Mouse (Mus musculus): ENCODE measurements at regions not wholly inside any gene's neighbourhood (a gene's known extent, or its start where the extent isn't known, plus 50 kb on each side); places are given as distances from the start of the nearest gene placed in this dataset.

- DNase-seq, result no peak
Observed at GRCm38 (mm10) chr9:61551361-61551760, 179.2 kb downstream of the Tle3 start.

DNA sequence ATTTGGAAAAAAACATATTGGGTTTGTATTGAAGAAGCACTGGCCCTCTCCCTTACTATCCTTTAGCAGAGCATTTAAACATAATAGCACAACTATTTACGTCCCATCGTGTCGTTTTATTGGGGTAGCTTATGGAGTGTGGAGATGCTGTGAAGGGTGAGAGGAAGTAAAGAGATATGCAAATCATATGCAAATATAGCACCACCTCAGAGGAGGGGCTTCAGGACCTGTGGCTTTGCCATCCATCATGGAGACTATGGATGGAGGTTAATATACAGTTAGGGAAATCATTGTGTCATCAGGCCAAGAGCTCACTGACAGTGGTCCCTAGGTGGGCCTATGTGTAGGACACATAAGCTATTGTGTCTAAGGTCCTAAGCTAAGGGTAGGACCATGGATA is 178.2 kb downstream of the Tle3 start:
- DNase-seq, result no peak

DNA sequence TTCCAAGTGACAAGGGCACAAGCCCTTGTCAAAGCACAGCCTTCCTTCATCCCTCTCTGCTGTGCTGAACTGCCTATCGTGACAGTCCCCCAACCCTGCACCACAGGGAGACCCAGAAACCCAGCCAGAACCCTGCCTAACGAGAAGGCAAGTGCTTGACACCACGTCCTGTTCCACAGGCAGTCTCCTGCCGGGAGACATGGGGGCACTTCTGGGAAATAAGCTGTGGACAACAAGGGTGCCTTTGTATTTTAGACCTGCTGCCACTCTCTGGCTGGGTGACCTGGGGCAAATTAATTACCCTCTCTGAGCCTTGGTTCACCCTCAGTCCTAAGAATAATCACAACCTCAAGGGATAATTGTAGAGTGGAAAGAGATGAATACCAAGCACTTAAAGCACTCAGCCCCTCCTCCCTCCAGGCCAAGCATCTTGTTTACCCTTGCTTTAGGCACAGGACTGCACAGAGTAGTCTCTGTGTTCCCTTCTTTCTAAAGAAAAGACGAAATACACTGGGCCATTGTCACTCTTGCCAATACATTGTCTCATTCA is 177.6 kb downstream of the Tle3 start:
- DNase-seq, result no peak

DNA sequence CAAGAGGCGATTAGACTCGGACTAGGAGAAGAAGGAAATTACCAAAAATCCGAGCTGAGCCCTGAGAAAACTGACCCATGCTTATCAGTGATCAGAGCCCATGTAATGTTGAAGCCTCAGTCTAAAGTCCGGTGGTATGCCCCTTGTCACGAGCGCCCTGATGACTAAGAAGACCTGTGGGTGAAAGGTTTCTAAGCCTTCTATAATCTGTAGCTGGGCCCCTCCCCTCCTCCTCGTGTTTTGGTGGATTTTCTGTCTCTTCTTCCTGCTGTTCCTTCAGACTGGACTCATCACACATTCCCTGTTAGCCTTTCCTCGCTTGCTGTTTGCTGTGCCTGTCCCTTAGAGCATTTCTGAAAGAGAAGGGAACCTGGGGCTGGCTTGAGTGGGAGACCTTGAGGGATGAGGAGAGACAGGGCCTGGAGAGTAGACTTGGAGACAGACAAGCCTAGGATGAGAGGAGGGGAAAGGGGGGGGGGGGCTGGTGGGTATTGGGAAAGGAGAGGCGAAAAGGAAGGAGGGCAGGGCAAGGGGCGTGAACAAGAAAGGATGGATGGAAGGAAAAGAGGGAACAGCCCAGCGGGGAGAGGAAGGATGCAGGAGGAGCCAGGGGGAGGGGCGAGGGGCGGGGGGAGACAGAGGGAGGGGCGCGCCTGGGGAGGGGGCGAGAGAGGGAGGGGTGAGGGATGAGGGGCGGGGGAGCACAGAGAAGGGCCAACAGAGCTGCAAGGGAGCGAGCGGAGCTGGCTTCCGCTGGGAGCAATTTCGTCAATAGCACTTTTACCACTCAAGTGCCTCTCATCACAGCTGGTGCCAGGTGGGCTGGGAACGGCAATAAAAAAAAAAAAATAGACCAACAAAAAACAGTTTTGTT is 165.4 kb downstream of the Tle3 start:
- no peak for DNase-seq

- peak; percentile 91 for DNase-seq
Observed at GRCm38 (mm10) chr9:61533237-61533636, 161.1 kb downstream of the Tle3 start.

DNA sequence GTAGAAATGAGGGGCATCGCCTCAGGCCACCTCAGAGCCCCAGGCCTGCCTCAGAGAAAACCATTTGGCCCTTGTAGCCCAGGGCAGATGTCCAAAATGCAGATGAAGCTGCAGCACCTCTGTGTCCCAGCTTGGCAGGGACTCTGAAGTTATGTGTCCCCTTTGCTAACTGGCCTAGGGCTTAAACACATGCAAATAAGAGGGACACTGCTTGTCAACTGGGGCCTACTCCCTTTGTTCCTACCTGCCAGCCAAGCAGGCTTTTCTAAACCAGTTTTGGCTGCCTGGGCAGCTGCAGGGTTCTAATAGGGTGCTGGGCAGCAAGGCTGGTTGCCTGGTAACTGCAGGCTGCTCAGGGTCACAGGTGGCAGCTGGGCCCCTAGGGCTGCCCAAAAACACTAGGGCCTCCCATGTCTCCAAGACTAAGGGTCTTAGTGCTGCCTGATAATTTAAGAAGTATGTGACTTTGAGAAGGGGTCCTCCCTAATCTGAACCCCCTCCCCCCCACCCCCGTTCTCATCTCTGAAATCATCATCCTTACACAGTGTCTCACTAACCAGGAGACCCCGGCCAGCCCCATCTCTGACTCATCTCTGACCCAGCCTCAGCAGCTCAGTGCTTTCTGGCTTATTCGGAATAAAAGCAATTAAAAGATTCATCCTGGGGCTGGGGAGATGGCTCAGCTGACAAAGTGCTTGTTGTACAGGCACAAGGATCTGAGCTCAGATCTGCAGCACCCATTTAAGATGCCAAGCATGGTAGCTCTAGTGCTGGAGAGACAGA is 158.3 kb downstream of the Tle3 start:
- DNase-seq, result no peak

DNA sequence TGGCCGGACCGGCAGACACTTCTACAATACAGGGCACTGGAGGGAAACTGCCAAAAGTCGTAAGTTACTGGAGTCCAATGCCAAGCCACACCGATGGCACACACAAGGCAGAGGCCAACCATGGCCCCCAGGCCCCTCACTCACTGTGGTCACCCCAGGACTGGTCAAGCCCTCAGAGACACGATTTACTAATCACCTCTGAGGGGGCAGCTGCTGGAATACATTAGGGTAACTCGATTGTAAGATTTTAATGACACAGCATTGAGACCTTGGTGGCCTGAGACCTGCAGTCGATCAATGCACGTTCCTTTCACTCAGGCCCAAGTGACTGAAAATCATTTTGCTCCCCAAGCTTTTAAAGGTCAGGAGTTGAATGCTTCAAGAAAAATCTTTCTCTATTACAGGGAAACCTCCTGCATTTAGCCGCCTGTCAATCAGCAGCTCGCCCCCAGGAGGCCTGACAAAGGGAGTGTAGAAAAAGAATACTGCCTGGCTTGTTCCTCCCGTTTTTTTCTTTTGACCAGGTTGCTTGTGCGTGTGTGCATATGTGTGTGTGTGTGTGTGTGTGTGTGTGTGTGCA is 156.2 kb downstream of the Tle3 start:
- no peak for DNase-seq

DNA sequence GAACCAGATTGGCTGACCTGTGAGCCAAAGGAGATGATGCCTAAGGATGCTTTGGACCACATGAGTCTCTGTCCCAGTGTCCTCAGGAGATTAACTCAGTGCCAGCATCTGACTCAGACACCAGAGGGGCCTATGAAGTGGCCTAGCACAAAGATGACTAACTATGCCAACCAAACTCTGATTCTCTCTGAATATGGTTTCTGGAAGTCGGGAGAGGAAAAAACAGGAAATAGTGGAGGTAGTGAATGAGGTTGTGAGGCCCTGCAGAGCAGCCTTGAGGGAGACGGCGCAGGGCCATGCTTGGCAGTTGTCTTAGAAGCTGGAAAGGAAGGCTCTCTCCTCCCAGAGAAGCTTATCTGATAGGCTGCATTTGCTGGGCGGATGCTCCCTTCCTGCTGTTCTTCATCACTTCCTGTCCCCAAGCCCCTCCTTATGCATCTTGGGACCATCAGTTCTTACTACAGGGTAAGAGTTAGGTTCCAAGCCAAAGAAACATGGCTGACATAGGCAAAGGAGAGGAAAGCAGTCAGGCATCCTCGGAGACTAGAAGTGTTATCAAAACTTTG is 155.4 kb downstream of the Tle3 start:
- DNase-seq, result peak; percentile 94

- DNase-seq, result no peak
Observed at GRCm38 (mm10) chr9:61520136-61520535, 148.0 kb downstream of the Tle3 start.

- no peak for DNase-seq
Observed at GRCm38 (mm10) chr9:61517906-61518305, 145.7 kb downstream of the Tle3 start.

DNA sequence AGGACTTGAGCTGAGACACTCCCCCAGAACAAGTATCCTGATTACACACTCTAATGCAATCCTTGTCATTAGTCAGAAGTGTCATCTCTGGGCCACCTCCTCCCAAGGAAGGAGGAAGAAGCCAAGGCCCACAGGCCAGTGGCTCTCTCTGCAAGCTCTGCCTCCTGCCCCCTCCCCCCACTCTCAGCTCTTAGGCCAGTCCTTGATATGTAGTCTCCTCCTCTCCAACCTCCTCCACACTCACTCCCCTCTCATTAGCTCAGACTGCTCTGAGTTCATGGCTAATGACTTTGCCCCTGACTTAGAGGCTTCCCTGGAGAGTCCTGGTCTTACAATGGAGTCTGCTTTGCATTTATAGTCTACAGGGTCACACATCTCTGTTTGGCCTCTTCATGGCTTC is 139.3 kb downstream of the Tle3 start:
- no peak for DNase-seq

GRCm38 (mm10) chr9:61510217-61510893 is 138.2 kb downstream of the Tle3 start:
- no peak for DNase-seq

DNA sequence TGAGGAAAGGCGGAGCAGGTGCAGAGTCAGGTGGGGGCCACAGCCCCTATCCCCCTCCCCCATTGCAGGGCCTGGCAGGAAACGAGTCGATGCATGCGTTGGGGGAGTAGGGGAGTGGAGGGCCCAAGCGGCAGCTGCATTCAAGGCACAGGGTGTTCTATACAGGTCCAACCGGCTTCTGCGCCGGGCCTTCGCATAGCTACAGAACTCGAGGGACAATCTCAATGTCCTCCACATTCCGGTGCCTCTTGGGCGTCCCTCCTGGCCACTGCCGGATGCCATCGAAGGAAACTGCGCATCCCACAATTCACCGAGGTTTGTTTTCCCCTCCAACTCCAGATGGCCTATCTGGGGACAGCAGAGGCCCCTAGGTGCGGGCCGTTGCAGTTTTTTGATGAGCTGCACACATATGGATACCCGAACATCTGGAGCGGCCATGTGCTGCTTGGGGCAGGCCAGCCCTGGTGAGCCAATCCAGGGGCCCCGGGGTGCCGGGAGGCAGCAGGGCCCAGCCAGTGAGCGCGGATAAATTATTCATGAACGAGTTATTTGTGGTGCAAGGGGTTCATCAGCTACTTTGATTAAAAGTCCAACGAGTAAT is 137.5 kb downstream of the Tle3 start:
- DNase-seq, result no peak

GRCm38 (mm10) chr9:61509091-61509490 is 136.9 kb downstream of the Tle3 start:
- DNase-seq, result no peak

DNA sequence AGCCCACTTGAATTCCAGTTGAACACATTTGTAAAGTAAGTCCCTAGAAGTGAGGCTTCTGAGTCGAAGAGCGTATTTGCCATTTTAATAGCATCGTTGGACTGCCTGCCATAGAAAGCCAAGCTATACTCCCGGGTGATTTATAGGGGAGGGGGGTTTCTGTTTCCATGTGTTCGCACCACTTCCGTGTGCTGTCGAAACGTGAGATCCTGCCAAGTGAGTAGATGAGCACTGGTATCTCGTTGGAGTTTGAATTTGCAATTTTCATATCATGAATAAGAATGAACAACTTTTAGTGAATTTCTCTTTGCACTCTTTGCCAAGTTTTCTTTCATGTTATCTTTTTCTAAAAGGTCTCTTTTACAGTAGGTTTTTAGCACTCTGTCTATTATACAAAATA is 128.7 kb downstream of the Tle3 start:
- DNase-seq, result no peak

DNA sequence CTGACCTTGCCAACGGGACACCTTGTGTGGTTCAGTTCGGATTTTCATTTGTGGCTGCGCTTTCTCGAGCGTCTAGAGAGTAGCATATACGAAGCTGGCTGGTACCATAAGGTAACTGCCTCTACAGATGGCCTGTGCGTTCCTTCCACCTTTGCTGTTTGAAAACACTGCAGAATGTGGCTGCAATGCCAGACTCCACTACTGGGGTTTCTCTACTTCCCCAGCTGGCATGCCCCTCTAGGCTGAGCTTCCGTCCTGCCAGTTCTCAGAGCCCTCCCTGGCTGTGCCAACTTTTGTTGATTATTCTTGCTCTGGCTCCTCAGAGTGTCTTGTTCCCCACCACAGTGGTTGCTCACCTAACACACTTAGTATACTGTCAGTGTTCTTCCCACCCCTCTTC is 120.7 kb downstream of the Tle3 start:
- DNase-seq, result no peak

- DNase-seq, result no peak
Observed at GRCm38 (mm10) chr9:61491131-61491712, 119.1 kb downstream of the Tle3 start.

DNA sequence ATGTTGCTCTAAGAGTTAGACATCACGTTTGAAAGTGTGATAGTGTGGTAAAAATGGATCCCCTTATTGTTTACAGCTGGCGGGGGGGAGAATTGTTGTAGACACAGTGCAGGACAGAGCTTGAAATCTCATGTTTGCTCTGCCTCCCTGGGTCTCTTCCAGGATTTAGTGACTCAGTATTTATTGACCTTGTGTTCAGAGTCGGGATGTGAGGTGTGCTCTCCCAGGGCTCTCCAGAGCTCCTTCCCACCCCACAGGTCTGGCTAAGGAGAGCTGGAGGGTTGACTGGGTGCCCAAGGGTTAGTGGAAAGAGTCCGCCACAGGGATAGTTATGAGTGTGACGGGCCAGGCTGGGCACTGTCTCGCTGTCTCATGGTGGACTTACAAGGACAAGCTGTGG is 117.8 kb downstream of the Tle3 start:
- DNase-seq, result no peak

GRCm38 (mm10) chr9:61489147-61489546 is 117.0 kb downstream of the Tle3 start:
- no peak for DNase-seq

GRCm38 (mm10) chr9:61487824-61488223 is 115.7 kb downstream of the Tle3 start:
- DNase-seq, result no peak

DNA sequence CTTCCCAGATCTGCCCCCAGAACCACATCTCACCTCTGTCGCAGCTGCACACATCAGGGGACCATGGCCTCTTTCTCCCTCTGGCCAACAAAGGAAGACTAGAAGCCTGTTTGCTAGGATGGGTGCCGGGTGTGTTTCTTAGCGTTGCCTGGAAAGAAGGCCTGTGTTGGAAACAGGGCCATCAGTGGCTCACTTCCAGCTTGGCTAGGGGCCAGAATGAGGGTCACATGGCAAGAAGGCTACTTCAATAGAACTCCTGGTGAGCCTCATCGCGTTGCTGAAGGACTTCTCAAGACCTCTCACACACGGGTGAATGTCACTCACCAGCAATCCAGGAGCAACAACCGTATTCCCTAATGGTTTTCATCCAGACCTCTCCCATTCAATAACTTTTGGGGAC is 115.0 kb downstream of the Tle3 start:
- no peak for DNase-seq

- DNase-seq, result no peak
Observed at GRCm38 (mm10) chr9:61484391-61484790, 112.2 kb downstream of the Tle3 start.

All from heart, adult 11 months (tissue).